Mouse (Mus musculus) embryonic fibroblast, embryonic 13.5 days (primary cell): ENCODE data around the gene Nasp.

Experiments used
- CTCF ChIP-seq: IDR thresholded peaks from 2 replicates; pipeline ENCODE4 v1.5.1; 2011; ENCODE audit warnings: mild to moderate bottlenecking, control low read depth, low read length, moderate library complexity, borderline replicate concordance; ENCODE audit not compliant: insufficient read depth
- POLR2A ChIP-seq: IDR thresholded peaks from 2 replicates; pipeline ENCODE4 v1.6.1; 2011; ENCODE audit warnings: low read depth, mild to moderate bottlenecking, control low read depth, low read length, moderate library complexity

DNA sequence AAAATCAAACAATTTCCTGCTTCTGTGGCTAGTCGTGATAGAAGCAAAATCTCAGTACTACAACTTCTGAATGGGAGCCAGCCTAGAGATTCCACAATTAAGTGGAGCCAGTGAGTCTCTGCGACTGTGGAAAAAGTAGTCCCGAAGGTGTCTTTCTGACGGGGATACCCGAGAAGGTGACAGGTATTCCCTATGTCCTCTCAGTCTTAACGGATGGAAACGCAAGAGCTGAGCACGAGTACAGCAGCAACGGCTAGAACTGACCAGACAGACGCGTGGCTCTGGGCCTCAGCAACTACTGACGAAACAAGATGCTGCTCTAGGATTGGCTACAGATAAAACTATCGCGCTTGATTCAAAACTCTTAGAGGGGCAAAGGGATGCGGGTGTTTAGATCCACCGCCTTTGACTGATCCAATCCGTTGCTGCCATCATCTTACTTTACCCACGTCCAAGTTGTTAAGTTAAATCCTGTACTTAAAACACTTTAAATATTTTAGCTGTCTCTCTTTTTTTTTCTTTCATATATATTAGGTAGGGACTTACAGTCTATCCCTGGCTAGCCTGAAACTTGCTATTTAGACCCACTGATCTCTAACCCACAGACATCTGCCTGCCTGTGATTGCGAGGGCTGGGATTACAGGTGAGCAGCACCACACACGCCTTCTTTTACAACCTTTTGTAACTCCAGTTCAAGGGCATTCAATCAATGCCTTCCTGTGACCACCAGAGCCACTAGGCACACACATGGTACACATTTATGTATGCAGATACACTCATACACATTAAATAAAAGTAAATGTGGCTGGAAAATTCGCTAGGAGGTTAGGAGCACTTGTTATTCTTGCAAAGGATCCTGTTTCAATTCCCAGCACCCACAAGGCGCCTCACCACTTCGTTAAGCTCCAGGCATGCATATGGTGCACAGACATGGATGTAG lies at the start of gene Nasp:
- TF ChIP-seq POLR2A (no peak), CTCF (no peak)
